Mouse (Mus musculus): ENCODE measurements around the gene Clpb.

Clpb gene

DNA sequence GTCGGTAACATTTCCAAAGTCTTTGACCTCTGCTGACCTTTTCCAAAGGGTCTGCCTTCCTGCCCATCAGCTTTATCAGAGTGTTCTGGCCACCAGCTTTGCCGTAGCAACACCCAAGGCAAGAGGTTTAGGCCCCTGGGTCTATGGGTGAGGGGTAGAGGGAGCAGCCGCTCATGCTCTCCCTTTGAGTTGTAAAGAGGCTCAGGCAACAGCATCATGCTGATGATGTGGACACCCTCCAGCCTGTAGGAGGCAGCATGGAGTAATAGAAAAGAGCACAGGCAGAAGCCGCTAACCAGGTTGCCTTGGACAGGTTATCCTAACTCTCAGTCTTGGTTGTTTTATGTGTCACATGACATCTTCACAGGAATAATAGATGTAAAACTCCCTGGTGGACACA, 61.6 kb downstream of the Clpb start:
- DNase-seq (ENCODE audit: low spot score in 2 of 2): no peak

DNA sequence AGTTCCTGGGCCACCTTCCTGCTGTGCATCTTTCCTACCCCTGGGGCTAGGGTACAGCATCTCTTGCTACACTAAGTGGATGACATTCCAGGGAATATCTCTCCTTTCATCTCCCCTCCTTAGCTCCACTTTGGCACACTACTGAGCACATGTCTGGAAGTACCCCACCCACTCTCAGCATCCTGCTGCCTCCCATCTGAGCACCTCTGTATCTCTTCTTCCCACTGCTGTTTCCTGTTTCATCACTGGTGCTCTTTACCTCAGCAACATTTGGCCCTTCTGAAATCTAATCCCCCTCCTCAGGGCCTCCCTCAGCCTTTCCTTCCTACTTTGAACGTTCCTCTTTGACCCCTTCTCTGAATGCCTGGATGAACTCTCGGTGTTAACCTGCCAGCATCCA, 63.5 kb downstream of the Clpb start:
- no peak for DNase-seq (ENCODE audit: low spot score in 2 of 2)

DNA sequence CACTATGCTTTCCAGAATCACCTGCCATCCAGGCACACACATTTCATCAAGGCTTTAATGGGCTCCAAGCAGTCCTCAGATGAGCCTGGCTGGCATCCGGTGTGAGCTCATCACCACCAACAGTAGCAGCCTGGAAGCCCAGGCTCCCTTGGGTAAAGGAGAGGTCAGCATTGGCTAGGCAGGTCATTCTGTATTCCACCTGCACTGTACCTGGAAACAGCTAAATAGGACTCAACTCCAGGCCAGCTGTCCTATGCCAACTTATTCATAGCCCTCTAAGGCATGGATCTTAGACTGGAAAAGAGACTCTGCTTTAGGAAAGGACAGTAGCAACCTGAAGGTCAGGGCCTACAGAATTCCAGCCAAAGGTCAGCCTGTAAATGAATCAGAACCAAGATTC, 68.7 kb downstream of the Clpb start:
- no peak for DNase-seq (ENCODE audit: low spot score in 2 of 2)

GRCm38 (mm10) chr7:101733042-101733441, 69.6 kb downstream of the Clpb start:
- no peak for DNase-seq (ENCODE audit: low spot score in 2 of 2)

DNA sequence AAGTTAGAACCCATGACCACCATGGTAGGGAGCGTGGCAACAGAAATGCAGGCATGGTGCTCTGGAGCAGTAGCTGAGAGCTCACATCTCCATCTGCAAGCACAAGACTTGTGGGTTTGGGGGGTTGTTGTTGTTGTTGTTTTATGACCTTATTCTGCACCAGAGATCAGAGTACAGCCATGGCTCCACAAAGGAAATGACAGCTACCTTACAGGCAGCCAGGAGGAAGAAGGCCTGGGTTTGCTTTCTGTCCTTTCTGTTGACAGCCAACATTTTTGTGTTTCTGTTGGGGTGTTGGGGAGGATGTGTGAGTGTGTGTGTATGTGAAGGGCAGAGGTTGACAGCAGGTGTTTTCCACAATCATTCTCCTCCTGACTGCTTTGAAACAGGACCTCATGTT, 71.9 kb downstream of the Clpb start:
- no peak for DNase-seq (ENCODE audit: low spot score in 2 of 2)

DNA sequence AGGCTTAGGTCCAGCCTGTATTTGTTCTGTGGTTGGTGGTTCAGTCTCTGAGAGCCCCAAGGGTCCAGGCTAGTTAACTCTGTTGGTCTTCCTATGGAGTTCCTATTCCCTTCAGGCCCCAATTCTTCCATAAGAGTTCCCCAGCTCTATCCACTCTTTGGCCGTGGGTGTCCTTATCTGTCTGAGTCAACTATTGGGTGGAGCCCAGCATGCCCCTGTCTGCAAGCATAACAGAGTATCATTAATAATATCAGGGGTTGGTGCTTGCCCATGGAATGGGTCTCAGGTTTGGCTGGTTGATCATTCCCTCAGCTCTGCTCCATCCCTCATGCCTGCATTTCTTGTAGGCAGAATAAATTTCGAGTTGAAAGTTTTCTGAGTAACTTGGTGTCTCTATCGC, 74.3 kb downstream of the Clpb start:
- DNase-seq (ENCODE audit: low spot score in 2 of 2): no peak

- no peak for DNase-seq (ENCODE audit: low spot score in 2 of 2)
Measured at GRCm38 (mm10) chr7:101739602-101740001, 76.2 kb downstream of the Clpb start.

- no peak for DNase-seq (ENCODE audit: low spot score in 2 of 2)
Measured at GRCm38 (mm10) chr7:101743487-101743886, 80.1 kb downstream of the Clpb start.

GRCm38 (mm10) chr7:101746559-101747334, 83.3 kb downstream of the Clpb start:
- DNase-seq (ENCODE audit: low spot score in 2 of 2): no peak

DNA sequence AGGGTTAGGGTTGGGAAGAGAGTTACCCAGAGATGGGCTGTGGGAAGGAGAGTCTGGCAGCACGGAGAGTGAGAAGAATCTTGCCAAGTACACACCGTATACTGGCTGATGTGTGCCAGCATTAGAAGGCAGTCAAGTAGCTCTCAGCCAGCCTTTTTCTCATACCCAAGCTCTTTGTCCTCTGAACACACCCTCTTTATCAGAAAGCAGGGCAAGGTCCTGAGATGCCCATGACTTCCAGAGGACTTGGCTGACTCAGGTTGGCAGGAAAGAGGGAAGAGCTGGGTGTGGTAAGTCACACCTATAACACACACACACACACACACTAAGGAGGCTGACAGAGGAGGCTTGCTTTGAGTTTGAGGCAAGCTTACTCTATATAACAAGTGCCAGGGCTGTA, 86.8 kb downstream of the Clpb start:
- DNase-seq (ENCODE audit: low spot score in 2 of 2): no peak

DNA sequence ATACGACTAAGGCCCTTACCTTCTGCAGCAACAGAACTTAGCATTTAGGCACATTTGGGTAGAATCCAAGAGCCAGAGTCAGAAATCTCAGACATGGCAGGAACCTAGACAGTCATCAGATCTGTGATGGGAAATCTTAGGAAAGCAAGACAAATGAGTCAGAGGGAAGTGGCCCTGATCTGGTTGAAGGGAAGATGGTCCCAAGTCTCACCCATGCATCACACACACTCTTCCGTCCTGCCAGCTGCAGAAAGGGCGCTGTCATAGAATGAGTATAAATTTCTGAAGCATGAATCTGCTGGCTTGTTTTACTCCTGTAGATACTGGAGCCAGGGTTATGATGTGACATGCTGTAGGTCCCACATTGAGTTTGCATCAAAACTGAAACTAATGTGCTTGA, 88.9 kb downstream of the Clpb start:
- no peak for DNase-seq (ENCODE audit: low spot score in 2 of 2)

DNA sequence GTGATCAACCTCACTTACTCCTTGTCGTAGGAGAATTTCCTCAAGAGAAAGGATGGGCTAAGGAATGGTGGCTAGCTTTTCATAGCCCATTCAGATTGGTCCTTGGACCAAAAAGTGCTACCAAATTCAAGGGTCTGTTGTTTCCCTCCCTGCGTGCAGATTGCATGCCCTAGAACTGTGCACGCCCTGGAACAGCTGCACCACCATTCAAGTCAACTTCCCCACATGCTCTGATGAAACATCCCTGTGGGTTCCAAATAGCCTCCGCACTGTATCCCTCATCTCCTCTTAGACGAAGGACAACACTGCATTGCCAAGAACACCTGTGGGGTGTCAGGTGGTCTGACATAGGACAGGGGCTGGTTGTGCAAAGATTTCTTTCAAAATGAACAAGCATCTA, 90.1 kb downstream of the Clpb start:
- DNase-seq (ENCODE audit: low spot score in 2 of 2): no peak

DNA sequence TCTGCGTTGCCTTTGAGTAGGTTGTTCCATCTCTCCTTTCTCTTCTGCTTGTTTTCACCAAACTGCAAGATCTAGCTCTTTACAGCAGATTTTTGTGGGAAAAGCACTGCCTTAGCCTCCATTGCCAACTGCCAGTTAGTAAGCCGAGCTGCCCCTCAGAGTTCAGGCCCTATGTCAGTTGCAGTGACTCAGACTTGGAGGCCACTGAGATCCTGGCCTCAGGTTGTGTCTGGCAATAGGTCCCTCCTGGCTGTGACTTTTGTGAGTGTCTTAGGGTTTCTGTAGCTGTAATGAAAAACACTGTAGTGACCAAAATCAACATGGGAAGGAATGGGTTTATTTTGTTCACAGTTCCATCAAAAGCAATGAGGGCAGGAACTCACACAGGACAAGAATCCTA, 91.0 kb downstream of the Clpb start:
- DNase-seq (ENCODE audit: low spot score in 2 of 2): no peak

GRCm38 (mm10) chr7:101755301-101755700, 91.9 kb downstream of the Clpb start:
- no peak for DNase-seq (ENCODE audit: low spot score in 2 of 2)

DNA sequence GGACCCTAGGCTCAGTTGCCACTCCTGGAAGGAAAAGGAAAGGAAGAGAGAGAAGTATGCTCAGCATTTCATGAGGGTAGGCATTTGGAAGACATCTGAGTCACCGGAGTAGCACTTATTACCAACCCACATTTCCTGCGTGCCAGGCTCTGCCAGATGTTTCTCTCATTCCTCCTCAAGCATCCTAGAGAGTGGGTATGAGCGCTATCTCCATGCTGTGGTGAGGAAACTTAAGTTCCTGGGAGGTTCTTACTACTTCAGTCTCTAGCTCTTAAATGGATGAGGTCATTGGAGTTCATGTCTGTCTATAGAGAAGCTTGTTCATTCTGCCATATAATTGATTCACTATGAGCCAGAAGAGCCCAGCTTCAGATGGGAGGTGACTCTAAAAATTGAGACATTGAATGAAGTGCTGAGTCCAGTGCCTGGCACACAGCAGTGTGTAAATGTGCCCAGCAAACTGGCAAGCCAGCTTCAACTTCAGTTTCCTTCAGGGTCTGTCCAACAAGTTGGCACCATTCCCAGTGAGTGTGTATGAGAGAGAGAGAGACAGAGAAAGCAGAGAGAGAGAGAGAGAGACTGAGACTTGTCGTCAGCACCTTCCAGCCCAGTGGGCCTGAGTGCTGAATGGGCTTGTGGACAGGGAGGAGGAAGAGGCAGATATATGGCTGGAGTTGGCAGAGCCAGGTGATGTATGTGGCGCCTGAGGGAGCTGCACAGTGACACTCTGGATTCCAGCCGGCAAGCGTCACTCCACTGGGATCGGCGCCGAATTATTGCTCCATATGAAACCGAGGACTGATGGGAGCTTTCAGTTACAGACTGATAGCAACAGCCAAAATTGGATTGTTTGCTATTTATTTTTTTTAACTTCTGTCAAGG, 98.7 kb downstream of the Clpb start:
- no peak for DNase-seq (ENCODE audit: low spot score in 2 of 2)

GRCm38 (mm10) chr7:101767335-101767907, 104.0 kb downstream of the Clpb start:
- no peak for DNase-seq (ENCODE audit: low spot score in 2 of 2)

GRCm38 (mm10) chr7:101770051-101770450, 106.6 kb downstream of the Clpb start:
- DNase-seq (ENCODE audit: low spot score in 2 of 2): no peak

DNA sequence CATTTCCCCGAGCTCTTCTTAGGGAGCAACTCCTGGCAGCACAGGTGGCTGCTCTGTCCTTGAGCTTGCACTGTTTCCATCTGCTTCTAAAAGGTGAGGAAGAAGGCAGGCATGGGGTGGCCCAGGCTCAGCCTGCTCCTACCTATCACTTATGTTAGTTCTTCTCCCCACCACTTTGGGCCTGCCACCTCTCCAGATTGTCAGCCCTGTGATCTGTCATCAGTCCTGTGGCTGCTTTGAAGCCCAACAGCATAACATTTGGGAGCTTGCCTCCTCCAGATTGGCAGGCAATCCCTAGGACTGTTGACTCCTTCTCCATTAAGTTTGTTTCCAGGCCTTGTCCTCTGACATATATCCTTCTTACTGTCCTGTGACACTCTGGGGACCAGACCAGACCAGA, 108.2 kb downstream of the Clpb start:
- DNase-seq (ENCODE audit: low spot score in 2 of 2): no peak

GRCm38 (mm10) chr7:101772687-101773086, 109.3 kb downstream of the Clpb start:
- no peak for DNase-seq (ENCODE audit: low spot score in 2 of 2)

DNA sequence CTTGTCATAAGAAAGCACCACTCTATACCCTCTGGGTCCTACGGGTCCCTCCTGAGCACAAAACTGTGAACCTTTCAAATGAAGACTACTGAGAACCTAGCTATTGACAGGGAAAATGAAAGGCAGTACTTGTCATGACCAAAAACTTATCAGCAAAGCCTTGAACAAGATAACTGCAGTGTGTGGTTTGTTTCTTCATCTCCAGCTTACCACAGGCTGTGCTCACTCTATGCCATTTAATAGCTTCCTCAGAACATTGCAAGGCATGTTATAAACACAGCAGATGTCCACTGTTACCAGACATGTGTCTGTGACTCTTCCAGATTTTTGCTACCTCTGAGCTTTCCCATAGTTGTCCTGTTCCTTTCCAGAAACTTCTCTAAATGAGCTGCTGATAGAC, 113.6 kb downstream of the Clpb start:
- no peak for DNase-seq (ENCODE audit: low spot score in 2 of 2)

DNA sequence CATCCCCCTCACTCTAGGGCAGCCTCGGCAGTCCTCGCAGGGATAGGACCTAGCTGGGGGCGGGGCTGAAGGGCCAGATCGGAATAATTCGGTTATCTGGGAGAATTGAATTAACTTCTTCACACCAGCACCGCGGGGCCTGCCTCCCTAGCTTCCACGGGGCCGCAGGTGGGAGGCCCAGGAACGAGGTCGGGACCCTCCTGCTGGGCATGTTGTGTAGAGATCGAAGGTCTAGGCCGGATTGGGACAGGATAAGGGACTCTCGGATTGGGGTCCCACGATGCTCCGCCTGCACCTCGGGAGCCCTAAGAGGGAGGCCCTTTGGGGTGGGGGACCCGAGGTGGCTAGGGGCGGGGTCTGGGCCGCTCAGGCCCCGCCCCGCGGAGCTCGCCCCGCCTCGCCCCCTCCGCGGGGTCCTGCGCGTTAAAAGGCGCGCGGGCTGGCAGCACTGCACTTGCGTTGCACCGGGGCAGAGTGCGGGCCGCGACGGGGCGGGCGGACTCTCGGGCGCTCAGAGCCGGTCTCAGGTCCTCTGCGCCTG, 154.5 kb downstream of the Clpb start, which contains the start of gene Phox2a:
TSS of gene Phox2a (plus strand) at position 453 of the 541 bp plus-strand sequence.
- no peak for DNase-seq (ENCODE audit: low spot score in 2 of 2)

DNA sequence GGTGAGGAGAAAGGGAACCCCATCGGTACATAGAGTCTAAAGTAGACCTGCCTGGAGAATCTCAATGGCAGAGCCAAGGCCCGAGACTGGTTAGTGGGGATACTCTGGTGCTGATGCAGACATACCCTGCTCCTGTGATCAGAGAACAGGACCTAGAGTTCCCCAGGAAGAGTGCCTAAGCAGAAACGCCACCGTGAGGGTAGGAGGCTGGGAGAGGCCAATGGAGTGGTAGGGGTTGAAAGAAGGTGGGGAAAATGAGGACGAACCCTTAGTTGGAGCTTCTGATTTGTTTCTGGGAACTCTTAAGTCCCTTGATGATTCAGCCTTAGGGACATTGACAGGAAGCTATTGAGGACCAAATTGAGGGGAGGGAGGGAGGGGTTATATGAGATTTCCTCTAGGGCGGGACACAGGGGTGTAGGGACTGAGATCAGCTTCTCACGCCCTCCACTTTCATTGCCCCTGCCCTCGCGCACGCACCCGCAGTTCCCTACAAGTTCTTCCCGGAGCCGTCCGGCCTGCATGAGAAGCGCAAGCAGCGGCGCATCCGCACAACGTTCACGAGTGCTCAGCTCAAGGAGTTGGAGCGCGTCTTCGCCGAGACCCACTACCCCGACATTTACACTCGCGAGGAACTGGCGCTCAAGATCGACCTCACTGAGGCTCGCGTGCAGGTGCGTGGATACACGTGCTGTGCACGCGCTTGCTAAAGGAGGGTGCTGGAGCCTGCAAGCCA, 157.0 kb downstream of the Clpb start:
- DNase-seq (ENCODE audit: low spot score in 2 of 2): no peak

Data from urinary bladder, postnatal 4 days (tissue).